Mouse (Mus musculus) embryo, embryonic 9.5 days (tissue): ENCODE results near the gene Cdkl4.
"Not testable (repeated sequence)": the region's sequence is repeated elsewhere in the genome, so short reads cannot be mapped to it uniquely, and the experiment has no call there.

ENCODE experiments used
- DNase-seq: peaks from one replicate; pipeline ENCODE4 v3.0.0-alpha.2; 2017; ENCODE audit errors: extremely low spot score

Gene Cdkl4

DNA sequence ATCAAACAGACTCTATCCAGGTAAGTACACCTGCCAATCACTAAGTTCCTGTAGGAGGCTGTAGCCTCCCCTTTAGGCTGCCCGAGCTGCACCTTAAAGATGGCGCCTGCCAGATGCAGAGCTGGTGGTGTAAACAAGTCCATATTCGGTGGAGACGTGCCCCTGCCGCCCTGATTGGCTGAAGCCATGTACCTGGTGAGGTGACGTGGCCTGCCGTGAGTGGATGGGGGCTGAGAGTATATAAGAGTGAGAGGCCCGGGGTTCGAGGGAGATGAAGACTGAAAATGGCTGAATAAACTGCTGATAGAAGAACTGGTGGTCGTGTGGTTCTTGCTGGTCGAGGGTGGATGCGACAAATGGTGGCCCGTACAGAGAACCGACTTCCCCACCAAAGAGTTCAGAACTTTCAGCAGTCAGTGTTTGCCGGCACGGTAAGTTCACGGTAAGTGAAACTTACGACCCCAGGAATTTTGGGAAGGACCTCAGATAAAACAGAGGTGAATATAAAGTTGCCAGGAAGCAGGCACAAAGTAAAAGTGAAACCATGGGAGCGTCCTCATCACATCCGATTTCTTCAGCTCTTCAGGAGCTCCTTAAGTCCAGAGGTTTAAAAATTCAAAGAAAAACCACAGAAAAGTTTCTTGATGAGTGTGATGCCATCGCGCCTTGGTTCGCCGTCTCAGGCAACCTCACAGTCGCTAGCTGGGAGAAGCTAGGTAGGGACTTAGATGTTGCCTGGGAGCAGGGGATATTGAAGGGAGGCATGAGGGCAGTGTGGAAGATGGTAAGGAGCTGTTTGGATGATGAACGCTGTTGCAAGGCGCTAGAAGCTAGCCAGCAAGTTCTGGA lies 13.6 kb downstream of the Cdkl4 start:
- DNase-seq = not testable (repeated sequence)

DNA sequence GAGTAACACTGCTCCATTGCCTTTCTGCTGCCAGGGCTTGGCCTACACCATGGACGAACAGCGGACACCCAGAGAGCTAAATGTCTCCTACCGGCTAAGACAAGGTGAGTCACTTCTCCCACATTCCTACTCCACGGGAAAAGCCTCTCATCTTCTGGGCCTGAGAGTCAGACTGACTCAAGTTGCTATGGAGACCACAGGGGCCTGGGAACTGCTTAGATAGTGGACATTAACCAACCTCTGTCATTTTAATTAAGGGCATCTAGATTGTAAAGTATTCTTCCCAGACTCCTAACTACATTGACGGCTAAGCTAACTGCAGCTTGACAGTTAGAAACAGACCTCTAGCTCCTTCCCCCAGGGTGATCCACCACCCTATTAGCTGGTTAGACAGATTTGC lies 14.8 kb downstream of the Cdkl4 start:
- no peak for DNase-seq

DNA sequence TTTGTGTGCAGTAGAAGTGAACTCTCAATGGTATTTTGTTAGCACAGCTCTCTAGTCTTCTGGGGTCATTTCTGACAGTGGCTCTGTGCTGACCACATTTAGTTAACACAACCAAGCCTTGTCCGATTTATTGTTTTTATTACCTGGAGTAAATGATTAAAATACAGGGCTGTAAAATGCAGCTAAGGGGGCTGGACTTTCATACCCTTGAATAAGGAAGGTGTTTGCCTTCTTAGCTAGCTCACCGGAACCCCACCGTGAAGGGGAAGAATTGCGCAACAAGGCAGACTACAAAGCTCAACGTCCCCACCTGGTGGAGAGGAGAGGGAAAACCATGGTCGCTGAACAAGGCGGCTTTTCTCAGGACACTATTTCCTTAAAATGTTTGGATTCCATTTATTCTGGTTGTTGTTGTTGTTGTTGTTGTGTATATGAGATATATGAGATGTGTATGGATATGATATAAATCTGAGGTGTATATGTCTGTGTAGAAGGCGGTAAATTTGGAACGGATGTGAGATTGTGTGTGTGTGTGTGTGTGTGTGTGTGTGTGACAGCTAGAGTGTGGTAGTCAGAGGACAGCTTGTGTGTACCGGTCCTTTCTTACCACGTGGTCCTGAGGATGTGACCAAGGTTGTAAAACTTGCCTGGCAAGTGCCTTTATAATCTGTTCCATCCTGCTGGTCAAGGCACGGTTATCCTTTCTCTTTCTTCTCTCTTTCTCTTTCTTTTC lies 16.8 kb downstream of the Cdkl4 start:
- peak; percentile 72 for DNase-seq

DNA sequence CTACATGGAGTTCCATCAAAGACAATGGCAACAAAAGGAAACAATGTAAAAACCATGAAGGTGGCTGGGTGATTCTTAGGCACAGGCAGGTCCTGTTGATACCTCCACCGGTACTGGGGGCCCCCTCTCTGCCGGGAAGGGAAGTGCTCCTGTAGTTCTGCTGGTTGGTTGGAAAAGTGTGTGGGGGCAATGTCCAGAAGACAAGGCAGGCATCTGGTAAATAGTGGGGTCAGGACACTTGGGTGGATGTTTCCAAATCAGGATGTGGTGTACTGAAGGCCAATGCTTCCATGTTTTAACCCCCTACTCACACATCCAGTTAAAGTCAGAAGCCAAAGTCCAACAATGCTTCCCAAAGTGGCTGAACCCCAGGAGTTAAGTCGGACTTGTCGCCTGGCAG lies 17.9 kb downstream of the Cdkl4 start:
- DNase-seq = no peak

DNA sequence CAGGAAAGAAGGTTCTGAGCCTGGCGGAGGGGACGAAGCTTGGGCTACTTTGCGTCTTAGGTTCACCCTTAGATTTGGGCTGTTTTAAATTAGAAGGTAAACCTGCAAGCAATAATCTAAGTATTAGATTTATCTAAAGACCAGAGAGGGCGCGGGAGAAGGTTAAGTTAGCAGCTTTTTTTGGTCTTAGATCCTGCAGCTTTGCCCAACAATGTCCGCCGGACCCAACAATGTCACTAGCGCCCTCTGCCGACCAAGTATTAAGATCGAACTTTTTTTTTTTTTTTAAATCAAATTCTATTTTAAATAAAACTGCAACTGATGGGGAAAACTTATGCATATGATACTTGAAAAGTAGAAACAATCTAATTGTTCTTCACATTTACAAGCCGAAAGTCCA lies 18.6 kb downstream of the Cdkl4 start:
- DNase-seq = peak; percentile 21

GRCm38 (mm10) chr17:80558583-80558982 lies 19.0 kb downstream of the Cdkl4 start:
- DNase-seq = no peak

- DNase-seq = no peak
Observed at GRCm38 (mm10) chr17:80557461-80557860, 20.2 kb downstream of the Cdkl4 start.

- peak; percentile 83 for DNase-seq
Observed at GRCm38 (mm10) chr17:80553318-80554270, 24.0 kb downstream of the Cdkl4 start.

DNA sequence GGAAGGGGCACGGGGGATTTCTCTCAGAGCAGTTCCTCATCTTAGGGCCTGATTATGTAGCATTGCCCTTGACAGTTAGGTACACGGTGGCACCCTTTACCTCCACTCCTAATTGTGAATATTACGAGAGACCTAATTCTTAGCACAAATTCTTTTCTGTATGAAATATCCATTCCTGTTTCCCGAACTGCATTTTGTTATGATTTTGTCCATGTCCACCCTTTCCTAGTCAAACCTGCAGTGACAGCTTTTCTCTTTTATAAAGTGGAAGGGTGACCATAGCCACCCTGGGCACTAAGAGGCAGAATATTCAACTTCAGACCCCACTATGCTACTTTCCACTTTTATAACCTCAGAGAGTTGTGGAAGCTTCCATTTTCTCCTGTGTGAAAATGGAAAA lies 25.0 kb downstream of the Cdkl4 start:
- DNase-seq = no peak

DNA sequence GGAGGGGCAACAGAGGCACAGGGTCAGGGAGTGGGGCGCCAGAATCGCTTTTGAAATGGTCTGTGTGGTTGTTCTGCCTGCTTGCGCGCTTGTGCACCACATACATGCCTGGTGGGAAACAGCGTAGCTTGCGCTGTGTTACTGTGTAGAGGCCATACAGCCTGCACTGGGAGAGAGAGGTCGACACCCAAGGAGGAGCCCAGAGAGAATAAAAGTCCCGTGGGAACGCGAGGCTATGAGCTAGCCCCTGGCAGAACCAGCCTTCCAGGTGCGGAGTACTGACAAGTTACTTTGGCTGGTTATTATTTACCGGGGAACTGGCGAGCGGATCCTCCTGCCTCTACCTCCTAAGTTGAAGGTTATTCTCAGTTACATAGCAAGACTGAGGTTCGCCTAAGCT lies 26.6 kb downstream of the Cdkl4 start:
- DNase-seq = no peak

DNA sequence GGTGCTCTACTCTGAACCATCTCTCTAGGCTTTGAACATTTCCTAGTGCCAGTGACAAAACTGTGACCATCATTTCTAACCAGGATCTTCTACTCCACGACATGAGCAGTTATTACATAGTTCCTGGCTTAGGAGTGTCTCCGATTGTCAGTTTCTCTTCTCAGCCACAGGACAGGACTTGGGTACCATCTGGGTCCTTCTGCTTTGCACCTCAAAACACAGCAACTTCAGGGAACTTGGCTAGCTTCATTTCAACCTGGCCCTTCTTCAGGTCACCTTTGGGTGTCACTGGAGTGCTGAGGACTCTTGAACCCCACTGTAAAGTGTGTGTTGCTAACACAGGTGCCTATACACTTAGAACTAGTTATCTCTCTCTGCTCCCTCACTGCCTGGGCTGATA lies 30.8 kb downstream of the Cdkl4 start:
- DNase-seq = no peak

DNA sequence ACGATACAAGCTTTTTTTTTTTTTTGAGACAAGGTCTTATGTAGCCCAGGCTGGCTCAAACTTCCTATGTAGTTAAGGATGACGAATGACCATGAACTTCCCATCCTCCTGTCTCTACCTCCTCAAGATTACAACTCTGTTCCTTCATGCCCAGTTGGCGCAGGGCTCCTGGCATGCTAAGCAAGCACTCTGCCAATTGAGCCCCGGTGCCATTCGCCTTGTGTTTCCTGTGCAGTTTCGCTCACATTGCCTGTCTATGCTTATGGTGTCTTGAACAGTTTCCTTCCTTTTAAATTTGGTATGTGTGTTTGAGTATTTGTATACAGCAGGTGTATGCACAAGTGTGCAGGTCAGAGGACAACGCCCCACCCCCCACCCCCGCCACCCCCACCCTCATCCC lies 31.4 kb downstream of the Cdkl4 start:
- DNase-seq = no peak

GRCm38 (mm10) chr17:80543646-80544045 lies 34.0 kb downstream of the Cdkl4 start:
- no peak for DNase-seq

DNA sequence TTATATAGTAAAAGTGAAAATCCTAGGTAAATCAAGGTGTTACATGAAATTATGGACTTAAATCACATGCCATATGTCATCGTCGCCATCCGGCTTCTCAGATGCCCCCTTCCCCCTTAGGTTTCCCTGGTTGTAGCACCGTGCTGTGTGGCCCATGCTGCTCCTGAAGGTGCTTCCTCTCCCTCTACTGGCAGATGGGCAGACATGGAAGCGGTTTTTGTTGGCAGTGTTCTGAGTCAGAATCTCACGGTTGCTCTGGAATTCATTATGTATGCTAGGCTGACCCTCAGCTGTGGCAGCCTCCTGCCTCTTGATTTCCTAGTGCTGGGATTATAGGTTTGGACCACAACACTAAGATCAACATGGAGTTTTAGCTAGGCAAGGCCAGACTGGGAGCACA lies 40.5 kb downstream of the Cdkl4 start:
- DNase-seq = no peak

GRCm38 (mm10) chr17:80535633-80536032 lies 42.0 kb downstream of the Cdkl4 start:
- DNase-seq = no peak

DNA sequence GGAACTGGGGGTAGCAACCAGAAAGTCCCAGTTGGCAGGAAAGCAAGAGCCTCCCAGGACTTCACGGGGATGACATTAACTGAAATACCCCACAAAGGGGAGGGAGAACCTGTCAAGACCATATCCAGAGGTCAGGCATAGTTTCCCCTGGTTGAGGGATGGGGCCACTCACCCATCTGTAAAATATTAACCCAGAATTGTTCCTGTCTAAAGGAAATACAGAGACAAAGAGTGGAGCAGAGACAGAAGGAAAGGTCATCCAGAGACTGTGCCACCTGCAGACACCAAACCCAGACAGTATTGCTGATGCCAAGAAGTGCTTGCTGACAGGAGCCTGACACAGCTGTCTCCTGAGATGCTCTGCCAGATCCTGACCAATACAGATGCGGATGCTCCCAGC lies 46.3 kb downstream of the Cdkl4 start:
- DNase-seq = not testable (repeated sequence)

DNA sequence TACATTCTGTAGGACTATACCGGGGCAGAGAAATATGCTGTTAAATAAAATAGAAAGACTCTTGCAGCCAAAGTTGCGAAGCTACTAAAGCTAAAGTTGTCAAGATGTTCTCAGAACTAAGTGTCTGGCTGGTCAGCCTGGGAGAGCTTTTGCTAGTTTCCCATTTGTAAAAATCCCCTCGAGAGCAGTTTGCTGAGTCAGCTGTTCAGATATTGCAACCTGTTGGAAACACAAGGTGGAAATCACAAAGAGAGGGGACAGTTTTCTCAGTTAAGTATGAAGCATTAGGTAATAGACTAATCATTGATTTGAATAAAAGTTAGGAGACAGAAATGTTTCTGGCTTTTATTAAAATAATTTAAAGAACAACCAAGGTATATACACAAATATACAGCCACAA lies 54.4 kb downstream of the Cdkl4 start:
- DNase-seq = no peak

- DNase-seq = no peak
Observed at GRCm38 (mm10) chr17:80522229-80522556, 55.4 kb downstream of the Cdkl4 start.

DNA sequence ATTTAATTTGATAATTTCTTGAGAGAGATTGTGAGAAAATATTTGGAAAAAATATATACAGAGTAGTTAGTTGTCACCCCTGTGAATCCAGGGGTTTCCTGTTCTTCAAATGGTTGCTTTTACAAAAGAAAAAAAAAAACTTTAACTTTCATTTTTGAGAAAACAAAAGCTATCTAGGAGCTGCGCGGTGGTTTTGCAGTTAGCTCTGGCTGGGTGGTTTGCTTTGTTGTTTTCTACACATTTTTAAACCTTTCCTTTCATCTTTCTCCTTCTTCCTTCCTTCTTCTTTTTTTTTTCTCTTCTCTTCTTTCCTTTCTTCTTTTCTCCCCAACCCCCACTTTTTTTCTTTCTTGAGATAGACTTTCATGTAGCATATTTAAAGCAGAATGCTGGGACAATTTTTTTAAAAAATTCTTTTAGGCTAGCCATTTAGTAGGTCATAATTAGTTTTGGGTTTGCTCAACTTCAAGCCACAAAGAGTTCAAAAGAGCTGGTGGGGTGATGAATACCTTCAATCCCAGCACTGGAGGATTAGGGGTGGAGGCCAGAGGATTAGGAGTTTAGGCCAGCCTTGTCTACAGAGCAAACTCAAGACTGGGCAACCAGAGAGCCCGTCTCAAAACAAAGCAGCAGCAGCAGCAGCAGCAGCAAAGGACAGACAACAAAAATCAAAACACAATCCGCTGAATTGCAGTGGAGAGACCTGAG lies 55.9 kb downstream of the Cdkl4 start:
- DNase-seq = no peak

DNA sequence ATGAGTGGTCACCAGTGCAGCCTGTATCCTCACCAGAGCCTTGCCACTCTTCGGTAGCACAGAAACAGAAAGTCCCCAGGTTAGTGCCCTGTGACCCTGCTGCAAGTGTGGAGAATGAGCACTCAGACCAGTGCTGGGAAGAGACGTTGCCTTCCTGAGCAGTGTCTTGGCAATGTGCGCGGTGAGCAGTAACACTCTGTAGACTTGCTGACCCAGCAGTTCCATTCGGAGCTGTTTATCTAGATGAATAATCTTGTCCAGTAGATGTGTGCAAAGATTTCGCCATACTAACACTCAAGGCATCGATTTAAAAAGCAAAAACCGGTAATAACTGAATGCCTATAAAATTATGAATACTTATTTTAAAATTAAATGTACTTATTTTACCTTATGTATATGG lies 57.1 kb downstream of the Cdkl4 start:
- no peak for DNase-seq

GRCm38 (mm10) chr17:80518811-80519210 lies 58.8 kb downstream of the Cdkl4 start:
- no peak for DNase-seq

DNA sequence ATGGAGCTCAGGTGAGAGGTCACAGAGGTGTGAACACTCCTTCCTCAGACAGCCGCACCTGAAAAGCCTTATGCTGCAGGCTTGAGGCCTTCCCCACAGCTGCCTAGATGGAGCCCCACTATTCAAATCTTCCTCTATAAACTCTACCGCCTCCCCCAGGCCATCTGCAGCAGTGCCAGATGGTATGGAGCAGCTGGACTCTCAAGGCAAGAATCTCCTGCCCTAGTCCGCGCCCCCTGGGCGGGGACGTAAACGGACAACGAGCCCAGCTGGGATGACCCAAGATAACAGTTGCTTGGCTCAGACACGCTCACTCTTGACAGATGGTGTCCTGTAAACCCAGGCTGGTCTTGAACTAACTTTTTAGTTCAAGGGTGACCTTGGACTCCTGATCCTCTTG lies 60.4 kb downstream of the Cdkl4 start:
- no peak for DNase-seq
